Mouse (Mus musculus): ENCODE measurements at regions not wholly inside any gene's neighbourhood (a gene's known extent, or its start where the extent isn't known, plus 50 kb on each side); places are given as distances from the start of the nearest gene placed in this dataset.

- Histone ChIP-seq H3K4me1 (ENCODE audit: control insufficient read depth in 2 of 2, insufficient read depth in 2 of 2, low read length in 2 of 2, poor library complexity in 1 of 2) (peaks cover 0 to 10% of the 10 kb centered on the region in 2 experiments; a peak in 2 of 4 replicates), H3K27ac (ENCODE audit: insufficient read depth, low read depth, low read length, poor library complexity, severe bottlenecking) (no peak overlapping the region), H3K4me3 (ENCODE audit: insufficient read depth in 1 of 2, low read depth in 1 of 2, low read length in 2 of 2, poor library complexity in 1 of 2, severe bottlenecking in 1 of 2) (no peak overlapping the region), H3K36me3 (ENCODE audit: control insufficient read depth, insufficient read depth, low read length, poor library complexity, severe bottlenecking) (no peaks in the 10 kb centered on the region), H3K9me3 (ENCODE audit: control insufficient read depth, insufficient read depth, low read depth, low read length) (no peaks in the 10 kb centered on the region), H3K9ac (ENCODE audit: insufficient read depth, low read depth, low read length, poor library complexity, severe bottlenecking) (no peak overlapping the region)
- DNase-seq (ENCODE audit: low read depth, low spot score): no peak
- TF ChIP-seq CHD2 (IDR thresholded peaks at IDR 0.05; ENCODE audit: low read depth, low read length) (peak; percentile 84), ZNF384 (IDR thresholded peaks at IDR 0.05; ENCODE audit: low read depth, low read length) (no peak)
- in situ Hi-C loops (cut with MboI; ENCODE audit: low sequenced_read_pairs in 2 of 2, unreplicated experiment in 2 of 2): no loop called here
These were observed 67.4 kb upstream of the Rad23b start for GRCm38 (mm10) chr4:55282474-55282873.

- Histone ChIP-seq H3K9ac (ENCODE audit: insufficient read depth, low read depth, low read length, poor library complexity, severe bottlenecking) (no peak overlapping the region), H3K4me3 (ENCODE audit: insufficient read depth in 1 of 2, low read depth in 1 of 2, low read length in 2 of 2, poor library complexity in 1 of 2, severe bottlenecking in 1 of 2) (no peak overlapping the region), H3K9me3 (ENCODE audit: control insufficient read depth, insufficient read depth, low read depth, low read length) (no peaks in the 10 kb centered on the region), H3K4me1 (ENCODE audit: control insufficient read depth in 2 of 2, insufficient read depth in 2 of 2, low read length in 2 of 2, poor library complexity in 1 of 2) (peaks cover 0 to 7% of the 10 kb centered on the region in 2 experiments; a peak in 1 of 4 replicates), H3K27ac (ENCODE audit: insufficient read depth, low read depth, low read length, poor library complexity, severe bottlenecking) (no peak overlapping the region), H3K36me3 (ENCODE audit: control insufficient read depth, insufficient read depth, low read length, poor library complexity, severe bottlenecking) (no peaks in the 10 kb centered on the region)
- in situ Hi-C loops (cut with MboI; ENCODE audit: low sequenced_read_pairs in 2 of 2, unreplicated experiment in 2 of 2): no loop called here
- no peak for DNase-seq (ENCODE audit: low read depth, low spot score)
- no peak for TF ChIP-seq ZNF384 (IDR thresholded peaks at IDR 0.05; ENCODE audit: low read depth, low read length)
- TF ChIP-seq CHD2 (IDR thresholded peaks at IDR 0.05; ENCODE audit: low read depth, low read length): no peak
- no peak for TF ChIP-seq ZC3H11A (IDR thresholded peaks at IDR 0.05; ENCODE audit: borderline replicate concordance, low read depth, low read length)
- TF ChIP-seq HCFC1 (IDR thresholded peaks at IDR 0.05; ENCODE audit: borderline replicate concordance, insufficient read depth, low read length): no peak
- TF ChIP-seq MAFK (IDR thresholded peaks at IDR 0.05; ENCODE audit: insufficient read depth, low read depth, low read length): no peak
These were observed 65.1 kb upstream of the Rad23b start for GRCm38 (mm10) chr4:55284722-55285225.

DNA sequence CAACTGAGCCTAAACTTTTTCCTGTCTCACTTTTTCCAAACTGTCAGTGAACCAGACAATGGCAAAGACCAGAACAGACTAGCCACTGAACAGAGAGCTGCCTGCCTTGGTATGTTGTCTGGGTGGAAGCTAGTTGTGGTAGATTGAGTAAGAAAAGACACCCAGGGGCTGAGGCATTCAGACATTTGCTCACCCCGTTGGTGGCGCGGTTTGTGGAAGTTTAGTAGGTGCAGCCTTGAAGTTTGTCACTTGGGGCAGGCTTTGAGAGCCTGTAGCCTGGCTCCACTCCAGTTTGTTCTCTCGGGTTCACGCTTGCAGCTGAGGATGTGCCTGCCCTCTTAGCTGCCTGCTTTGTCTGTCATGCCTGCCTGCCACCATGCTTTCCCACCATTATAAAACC is 64.2 kb upstream of the Rad23b start:
- in situ Hi-C loops (cut with MboI; ENCODE audit: low sequenced_read_pairs in 2 of 2, unreplicated experiment in 2 of 2): no loop called here
- H3K9ac ChIP-seq (ENCODE audit: insufficient read depth, low read depth, low read length, poor library complexity, severe bottlenecking): no peak overlapping the region
- H3K9me3 ChIP-seq (ENCODE audit: control insufficient read depth, insufficient read depth, low read depth, low read length): no peaks in the 10 kb centered on the region
- peaks cover 0 to 7% of the 10 kb centered on the region in 2 experiments; a peak in 1 of 4 replicates for H3K4me1 ChIP-seq (ENCODE audit: control insufficient read depth in 2 of 2, insufficient read depth in 2 of 2, low read length in 2 of 2, poor library complexity in 1 of 2)
- TF ChIP-seq MAFK (IDR thresholded peaks at IDR 0.05; ENCODE audit: insufficient read depth, low read depth, low read length): no peak
- no peak for TF ChIP-seq CHD2 (IDR thresholded peaks at IDR 0.05; ENCODE audit: low read depth, low read length)
- no peak for TF ChIP-seq ZC3H11A (IDR thresholded peaks at IDR 0.05; ENCODE audit: borderline replicate concordance, low read depth, low read length)
- no peak for TF ChIP-seq ZNF384 (IDR thresholded peaks at IDR 0.05; ENCODE audit: low read depth, low read length)
- TF ChIP-seq HCFC1 (IDR thresholded peaks at IDR 0.05; ENCODE audit: borderline replicate concordance, insufficient read depth, low read length): no peak
- no peak overlapping the region for H3K4me3 ChIP-seq (ENCODE audit: insufficient read depth in 1 of 2, low read depth in 1 of 2, low read length in 2 of 2, poor library complexity in 1 of 2, severe bottlenecking in 1 of 2)
- no peaks in the 10 kb centered on the region for H3K36me3 ChIP-seq (ENCODE audit: control insufficient read depth, insufficient read depth, low read length, poor library complexity, severe bottlenecking)
- H3K27ac ChIP-seq (ENCODE audit: insufficient read depth, low read depth, low read length, poor library complexity, severe bottlenecking): no peak overlapping the region
- no peak for DNase-seq (ENCODE audit: low read depth, low spot score)

GRCm38 (mm10) chr4:55288456-55288855 is 61.4 kb upstream of the Rad23b start:
- peaks cover 0 to 4% of the 10 kb centered on the region in 2 experiments; a peak in 2 of 4 replicates for H3K4me1 ChIP-seq (ENCODE audit: control insufficient read depth in 2 of 2, insufficient read depth in 2 of 2, low read length in 2 of 2, poor library complexity in 1 of 2)
- no peak overlapping the region for H3K9ac ChIP-seq (ENCODE audit: insufficient read depth, low read depth, low read length, poor library complexity, severe bottlenecking)
- no peak overlapping the region for H3K4me3 ChIP-seq (ENCODE audit: insufficient read depth in 1 of 2, low read depth in 1 of 2, low read length in 2 of 2, poor library complexity in 1 of 2, severe bottlenecking in 1 of 2)
- H3K9me3 ChIP-seq (ENCODE audit: control insufficient read depth, insufficient read depth, low read depth, low read length): no peaks in the 10 kb centered on the region
- H3K36me3 ChIP-seq (ENCODE audit: control insufficient read depth, insufficient read depth, low read length, poor library complexity, severe bottlenecking): no peaks in the 10 kb centered on the region
- DNase-seq (ENCODE audit: low read depth, low spot score): no peak
- in situ Hi-C loops (cut with MboI; ENCODE audit: low sequenced_read_pairs in 2 of 2, unreplicated experiment in 2 of 2): no loop called here
- no peak overlapping the region for H3K27ac ChIP-seq (ENCODE audit: insufficient read depth, low read depth, low read length, poor library complexity, severe bottlenecking)
- TF ChIP-seq CHD2 (IDR thresholded peaks at IDR 0.05; ENCODE audit: low read depth, low read length): no peak
- no peak for TF ChIP-seq HCFC1 (IDR thresholded peaks at IDR 0.05; ENCODE audit: borderline replicate concordance, insufficient read depth, low read length)
- TF ChIP-seq ZC3H11A (IDR thresholded peaks at IDR 0.05; ENCODE audit: borderline replicate concordance, low read depth, low read length): no peak
- TF ChIP-seq MAFK (IDR thresholded peaks at IDR 0.05; ENCODE audit: insufficient read depth, low read depth, low read length): no peak
- no peak for TF ChIP-seq ZNF384 (IDR thresholded peaks at IDR 0.05; ENCODE audit: low read depth, low read length)

DNA sequence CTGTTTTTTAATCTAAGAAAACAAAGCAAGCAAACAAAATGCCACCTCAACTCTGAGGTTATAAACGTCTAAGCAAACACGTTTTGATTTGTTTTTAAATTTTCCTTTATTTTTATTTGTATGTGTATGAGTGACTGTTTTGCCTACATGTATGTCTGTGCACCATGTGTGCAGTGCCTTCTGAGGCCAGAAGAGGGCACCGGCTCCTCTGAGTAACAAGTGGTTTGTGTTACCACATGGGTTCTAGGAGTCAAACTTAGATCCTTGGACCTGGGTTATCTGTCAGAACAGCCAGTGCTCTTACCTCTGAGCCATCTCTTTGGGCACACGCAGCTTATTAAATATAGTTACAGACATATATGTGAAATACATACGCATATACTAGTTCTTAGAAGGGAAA is 57.6 kb upstream of the Rad23b start:
- Histone ChIP-seq H3K9me3 (ENCODE audit: control insufficient read depth, insufficient read depth, low read depth, low read length) (no peaks in the 10 kb centered on the region), H3K36me3 (ENCODE audit: control insufficient read depth, insufficient read depth, low read length, poor library complexity, severe bottlenecking) (no peaks in the 10 kb centered on the region), H3K9ac (ENCODE audit: insufficient read depth, low read depth, low read length, poor library complexity, severe bottlenecking) (no peak overlapping the region), H3K4me1 (ENCODE audit: control insufficient read depth in 2 of 2, insufficient read depth in 2 of 2, low read length in 2 of 2, poor library complexity in 1 of 2) (peaks cover 2 to 4% of the 10 kb centered on the region in 2 experiments; a peak in 2 of 4 replicates), H3K27ac (ENCODE audit: insufficient read depth, low read depth, low read length, poor library complexity, severe bottlenecking) (no peak overlapping the region), H3K4me3 (ENCODE audit: insufficient read depth in 1 of 2, low read depth in 1 of 2, low read length in 2 of 2, poor library complexity in 1 of 2, severe bottlenecking in 1 of 2) (no peak overlapping the region)
- in situ Hi-C loops (cut with MboI; ENCODE audit: low sequenced_read_pairs in 2 of 2, unreplicated experiment in 2 of 2): no loop called here
- TF ChIP-seq ZC3H11A (IDR thresholded peaks at IDR 0.05; ENCODE audit: borderline replicate concordance, low read depth, low read length) (peak; percentile 34; the same call in 1 of the 2 replicates), ZNF384 (IDR thresholded peaks at IDR 0.05; ENCODE audit: low read depth, low read length) (no peak)
- DNase-seq (ENCODE audit: low read depth, low spot score): peak; percentile 52

Data from ES-E14 (cell line).